Mouse (Mus musculus) heart, postnatal 0 days (tissue): Measurements from ENCODE around the gene Fbxo24.

Experiments
- CTCF ChIP-seq: IDR thresholded peaks from 2 replicates; pipeline ENCODE4 v1.5.1; 2016; ENCODE audit warnings: antibody characterized with exemption, control low read depth, low read depth
- EP300 ChIP-seq: IDR thresholded peaks from 2 replicates; pipeline ENCODE4 v1.6.1; 2016; ENCODE audit warnings: antibody characterized with exemption, low read depth

- TF ChIP-seq EP300 (no peak), CTCF (no peak)
These were observed 46.1 kb downstream of the Fbxo24 start for GRCm38 (mm10) chr5:137582702-137583101.
